In the genomic region with DNA sequence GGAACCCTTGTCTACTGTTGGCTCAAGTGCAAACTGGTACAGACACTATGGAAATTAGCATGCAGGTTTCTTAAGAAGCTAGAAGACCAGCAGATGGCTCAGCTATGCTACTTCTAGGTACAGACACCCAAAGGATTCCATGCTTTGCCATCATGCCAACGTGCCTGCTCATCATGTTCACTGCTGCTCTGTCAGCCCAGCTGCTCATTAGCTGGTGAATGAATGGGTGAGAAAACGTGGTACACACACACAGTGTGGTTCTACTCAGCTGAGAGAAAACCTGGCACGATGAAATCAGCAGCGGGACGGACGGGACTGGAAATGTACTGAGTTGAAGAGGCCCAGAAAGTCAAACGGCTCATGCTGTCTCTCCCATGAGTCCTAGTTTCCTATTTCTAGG, we compare ENCODE assay signal across 20 mouse cellular contexts.
DNase-seq lines count a peak whose midpoint lies in the region; ATAC-seq and TF ChIP-seq lines count a peak whose summit lies in the region.
"Had no signal": no experiment of that assay in that cellular context is flagged by ENCODE, and none has a peak within 500 bp of the region (broad histone marks: within the 10 kb centered on the region; RNA-seq: fewer than 3 reads in every experiment).

No protein-coding gene starts in this region.

- TF ChIP-seq CTCF in brain, embryonic 14.5 days (IDR thresholded peaks at IDR 0.05; ENCODE audit: borderline replicate concordance, extremely low read depth, insufficient read depth, insufficient read length), result no peak

- no peaks in the 10 kb centered on the region for H3K9me3 ChIP-seq in forebrain, embryonic 15.5 days
- H3K9me3 ChIP-seq in forebrain, embryonic 10.5 days, result no peaks in the 10 kb centered on the region
- H3K9me3 ChIP-seq: embryonic facial prominence, embryonic 13.5 days; heart, embryonic 10.5 days; hindbrain, embryonic 10.5 days; midbrain, embryonic 15.5 days; neural tube, embryonic 13.5 days had no signal

- peak; percentile 95 for ATAC-seq in forebrain, embryonic 15.5 days (replicated peaks)
- ATAC-seq: activated CD4-positive, CD25-positive, alpha-beta regulatory T cell, adult 4 months; midbrain, embryonic 15.5 days had no signal

- WGBS in forebrain, embryonic 15.5 days, result 54% methylated on average over 7 of the region's 7 CpGs
- 91% methylated on average over 7 of the region's 7 CpGs for WGBS in forebrain, embryonic 10.5 days

- intact Hi-C loops in left cerebral cortex, postnatal 4 days (cut with DNase I), result no loop called here
- intact Hi-C loops in heart, postnatal 10 days (cut with DNase I), result no loop called here

- H3K27me3 ChIP-seq in forebrain, embryonic 15.5 days, result no peaks in the 10 kb centered on the region
- no peaks in the 10 kb centered on the region for H3K27me3 ChIP-seq in forebrain, embryonic 10.5 days (ENCODE audit: poor library complexity, severe bottlenecking)
- H3K27me3 ChIP-seq: embryonic facial prominence, embryonic 13.5 days; midbrain, embryonic 15.5 days; neural tube, embryonic 13.5 days had no signal

- no peak overlapping the region for H3K4me2 ChIP-seq in forebrain, embryonic 15.5 days (replicated peaks)
- H3K4me2 ChIP-seq: embryonic facial prominence, embryonic 13.5 days; midbrain, embryonic 15.5 days; neural tube, embryonic 13.5 days had no signal

- H3K4me1 ChIP-seq in forebrain, embryonic 15.5 days, result peaks cover 10% of the 10 kb centered on the region
- H3K4me1 ChIP-seq in forebrain, embryonic 10.5 days, result no peaks in the 10 kb centered on the region
- H3K4me1 ChIP-seq: embryonic facial prominence, embryonic 13.5 days; heart, embryonic 10.5 days; hindbrain, embryonic 10.5 days; midbrain, embryonic 15.5 days; neural tube, embryonic 13.5 days had no signal

- TF ChIP-seq POLR2A in brain, embryonic 14.5 days (IDR thresholded peaks at IDR 0.05; ENCODE audit: borderline replicate concordance, extremely low read depth, insufficient read depth, insufficient read length, poor library complexity, severe bottlenecking), result no peak

- H3K9ac ChIP-seq in forebrain, embryonic 15.5 days (replicated peaks), result no peak overlapping the region
- H3K9ac ChIP-seq: embryonic facial prominence, embryonic 13.5 days; liver, embryonic 14.5 days; midbrain, embryonic 15.5 days; neural tube, embryonic 13.5 days had no signal

- peaks cover 8% of the 10 kb centered on the region; the same call in 1 of the 2 replicates for H3K36me3 ChIP-seq in forebrain, embryonic 15.5 days
- H3K36me3 ChIP-seq in forebrain, embryonic 10.5 days (replicated peaks), result peaks cover 61% of the 10 kb centered on the region

- H3K27ac ChIP-seq in forebrain, embryonic 15.5 days (replicated peaks), result peak overlapping the region; percentile 58
- no peak overlapping the region for H3K27ac ChIP-seq in forebrain, embryonic 10.5 days
- H3K27ac ChIP-seq: embryonic facial prominence, embryonic 13.5 days; heart, embryonic 10.5 days; hindbrain, embryonic 10.5 days; liver, embryonic 14.5 days; midbrain, embryonic 15.5 days; neural tube, embryonic 13.5 days had no signal

- no peak overlapping the region for H3K4me3 ChIP-seq in forebrain, embryonic 15.5 days
- no peak overlapping the region for H3K4me3 ChIP-seq in forebrain, embryonic 10.5 days
- H3K4me3 ChIP-seq: embryonic facial prominence, embryonic 13.5 days; heart, embryonic 10.5 days; hindbrain, embryonic 10.5 days; midbrain, embryonic 15.5 days; neural tube, embryonic 13.5 days had no signal

- DNase-seq in forebrain, embryonic 10.5 days (ENCODE audit: extremely low spot score, low spot score), result no peak
- peak; percentile 92 for DNase-seq in brain, embryonic 14.5 days (ENCODE audit: low read depth)
- peak; percentile 42 to 65 for DNase-seq in layer of hippocampus, adult 18-20 months (ENCODE audit: low spot score in 2 of 2)
- DNase-seq in left cerebral cortex, postnatal 4 days, result peak; percentile 22
- DNase-seq in adrenal gland, adult 2 months, result no peak
- DNase-seq in urinary bladder, adult 2 months (ENCODE audit: low spot score), result no peak
- no peak for DNase-seq in heart, postnatal 10 days
- DNase-seq: cerebellum, postnatal 25 days; kidney, adult 8-10 months; lung, postnatal 36 days; retina, postnatal 1 day; thymus, postnatal 14 days had no signal

Comparison
In these comparisons a context has a peak if more than half of its experiments do, and no peak if none do; other contexts are left out.
1. DNase-seq: peak in brain, embryonic 14.5 days (single experiment), layer of hippocampus, adult 18-20 months (2 of 2) and left cerebral cortex, postnatal 4 days (single experiment); none in forebrain, embryonic 10.5 days (single experiment), adrenal gland, adult 2 months (single experiment), urinary bladder, adult 2 months (single experiment) and heart, postnatal 10 days (0 of 2).